Mouse (Mus musculus): ENCODE measurements around the gene Naif1. TPM values are rescaled to one million over a fixed set of nuclear protein-coding genes. Genes with fewer than 3 reads are reported as not detected.

Naif1 gene
- total and polyA plus RNA-seq, 2 experiments from 2014 or later, result 3.9 to 4.5 TPM

- Histone ChIP-seq H3K9me3 (ENCODE audit: low read length) (no peaks in the 10 kb centered on the region), H3K4me3 (ENCODE audit: low read depth, low read length) (peak overlapping the region; percentile 37), H3K4me2 (ENCODE audit: low read depth) (peak overlapping the region; percentile 78), H3K27me3 (ENCODE audit: insufficient read depth, low read length) (no peaks in the 10 kb centered on the region), H3K36me3 (ENCODE audit: insufficient read depth) (no peaks in the 10 kb centered on the region), H3K9ac (0 out of 2 replicates have a peak overlapping the region, but pooled peaks have one; percentile 49), H3K4me1 (ENCODE audit: insufficient read depth) (peaks cover 39% of the 10 kb centered on the region), H3K27ac (ENCODE audit: low read depth, low read length) (peak overlapping the region; percentile 78)
- DNase-seq (no peak), ATAC-seq (no peak)
- WGBS, result 69% methylated on average over 5 of the region's 5 CpGs
- TF ChIP-seq CTCF (IDR thresholded peaks at IDR 0.05; ENCODE audit: low read depth), result no peak
Measured at GRCm38 (mm10) chr2:32427720-32428119, 22.5 kb upstream of the Naif1 start.

GRCm38 (mm10) chr2:32428262-32428722 is 22.0 kb upstream of the Naif1 start:
- peak; percentile 86 for DNase-seq
- Histone ChIP-seq H3K27me3 (ENCODE audit: insufficient read depth, low read length) (no peaks in the 10 kb centered on the region), H3K4me2 (ENCODE audit: low read depth) (peak overlapping the region; percentile 78), H3K9ac (peak overlapping the region; percentile 49), H3K27ac (ENCODE audit: low read depth, low read length) (peak overlapping the region; percentile 78), H3K4me1 (ENCODE audit: insufficient read depth) (peaks cover 39% of the 10 kb centered on the region), H3K4me3 (ENCODE audit: low read depth, low read length) (peak overlapping the region; percentile 37), H3K36me3 (ENCODE audit: insufficient read depth) (no peaks in the 10 kb centered on the region), H3K9me3 (ENCODE audit: low read length) (no peaks in the 10 kb centered on the region)
- peak; percentile 88 for ATAC-seq
- TF ChIP-seq CTCF (IDR thresholded peaks at IDR 0.05; ENCODE audit: low read depth), result no peak
- WGBS, result 14% methylated on average over 8 of the region's 8 CpGs

GRCm38 (mm10) chr2:32429215-32429891 is 20.9 kb upstream of the Naif1 start:
- WGBS, result 58% methylated on average over 4 of the region's 4 CpGs
- peak overlapping the region; percentile 78 for H3K4me2 ChIP-seq (ENCODE audit: low read depth)
- ATAC-seq, result no peak
- DNase-seq, result no peak
- H3K9ac ChIP-seq, result peak overlapping the region; percentile 49
- TF ChIP-seq CTCF (IDR thresholded peaks at IDR 0.05; ENCODE audit: low read depth), result no peak
- H3K9me3 ChIP-seq (ENCODE audit: low read length), result no peaks in the 10 kb centered on the region
- H3K4me3 ChIP-seq (ENCODE audit: low read depth, low read length), result peak overlapping the region; percentile 37
- H3K4me1 ChIP-seq (ENCODE audit: insufficient read depth), result peaks cover 30% of the 10 kb centered on the region
- no peaks in the 10 kb centered on the region for H3K36me3 ChIP-seq (ENCODE audit: insufficient read depth)
- H3K27me3 ChIP-seq (ENCODE audit: insufficient read depth, low read length), result no peaks in the 10 kb centered on the region
- H3K27ac ChIP-seq (ENCODE audit: low read depth, low read length), result peak overlapping the region; percentile 78

GRCm38 (mm10) chr2:32430701-32431676 is 19.3 kb upstream of the Naif1 start:
- no peaks in the 10 kb centered on the region for H3K27me3 ChIP-seq (ENCODE audit: insufficient read depth, low read length)
- H3K4me2 ChIP-seq (ENCODE audit: low read depth), result peak overlapping the region; percentile 78
- H3K4me3 ChIP-seq (ENCODE audit: low read depth, low read length), result peak overlapping the region; percentile 48
- ATAC-seq (peak; percentile 96), DNase-seq (peak; percentile 93)
- no peaks in the 10 kb centered on the region for H3K9me3 ChIP-seq (ENCODE audit: low read length)
- 5% methylated on average over 18 of the region's 18 CpGs for WGBS
- H3K4me1 ChIP-seq (ENCODE audit: insufficient read depth), result peaks cover 27% of the 10 kb centered on the region
- H3K36me3 ChIP-seq (ENCODE audit: insufficient read depth), result no peaks in the 10 kb centered on the region
- H3K27ac ChIP-seq (ENCODE audit: low read depth, low read length), result peak overlapping the region; percentile 87
- peak overlapping the region; percentile 62 for H3K9ac ChIP-seq
- TF ChIP-seq CTCF (IDR thresholded peaks at IDR 0.05; ENCODE audit: low read depth), result no peak

GRCm38 (mm10) chr2:32436686-32437372 is 13.4 kb upstream of the Naif1 start:
- peak; percentile 39 for DNase-seq
- H3K36me3 ChIP-seq (ENCODE audit: insufficient read depth), result no peaks in the 10 kb centered on the region
- no peak overlapping the region for H3K9ac ChIP-seq
- 0 out of 2 replicates have a peak, but pooled peaks cover under 1% of the 10 kb centered on the region for H3K4me1 ChIP-seq (ENCODE audit: insufficient read depth)
- ATAC-seq, result peak; percentile 67
- peak overlapping the region; percentile 46; the same call in 1 of the 2 replicates for H3K27ac ChIP-seq (ENCODE audit: low read depth, low read length)
- 23% methylated on average over 3 of the region's 3 CpGs for WGBS
- H3K4me3 ChIP-seq (ENCODE audit: low read depth, low read length), result no peak overlapping the region
- H3K4me2 ChIP-seq (ENCODE audit: low read depth), result no peak overlapping the region
- no peak for TF ChIP-seq CTCF (IDR thresholded peaks at IDR 0.05; ENCODE audit: low read depth)
- no peaks in the 10 kb centered on the region for H3K9me3 ChIP-seq (ENCODE audit: low read length)
- H3K27me3 ChIP-seq (ENCODE audit: insufficient read depth, low read length), result no peaks in the 10 kb centered on the region

- Histone ChIP-seq H3K4me3 (ENCODE audit: low read depth, low read length) (no peak overlapping the region), H3K9me3 (ENCODE audit: low read length) (no peaks in the 10 kb centered on the region), H3K27me3 (ENCODE audit: insufficient read depth, low read length) (no peaks in the 10 kb centered on the region), H3K36me3 (ENCODE audit: insufficient read depth) (no peaks in the 10 kb centered on the region), H3K4me1 (ENCODE audit: insufficient read depth) (no peaks in the 10 kb centered on the region), H3K4me2 (ENCODE audit: low read depth) (no peak overlapping the region), H3K27ac (ENCODE audit: low read depth, low read length) (peak overlapping the region; percentile 46; the same call in 1 of the 2 replicates), H3K9ac (no peak overlapping the region)
- DNase-seq (no peak), ATAC-seq (no peak)
- no peak for TF ChIP-seq CTCF (IDR thresholded peaks at IDR 0.05; ENCODE audit: low read depth)
- WGBS, result 48% methylated on average over 2 of the region's 2 CpGs
Measured at GRCm38 (mm10) chr2:32437612-32438166, 12.6 kb upstream of the Naif1 start.

Data from forebrain, postnatal 0 days (tissue).